Mouse (Mus musculus) heart, adult 2 months (tissue): ENCODE results near the gene Snrpa. TPM values are rescaled to one million over a fixed set of nuclear protein-coding genes. Genes with fewer than 3 reads are reported as not detected.

Experiments
- DNase-seq, 2 experiments: peaks; one replicate each; pipeline ENCODE4 v3.0.0; 2021
- H3K27ac ChIP-seq: fragments of 200-600 bp; 2 replicates; pipeline ENCODE4 v1.8.1; 2022
- H3K27me3 ChIP-seq: fragments of 200-500 bp; 2 replicates; pipeline ENCODE4 v1.6.1; 2012; ENCODE audit warnings: mild to moderate bottlenecking, low read length, inconsistent platforms, mixed read lengths; ENCODE audit not compliant: control insufficient read depth, insufficient read depth
- H3K36me3 ChIP-seq: fragments of 200-500 bp; 2 replicates; pipeline ENCODE4 v1.6.1; 2012; ENCODE audit warnings: low read length, inconsistent platforms; ENCODE audit not compliant: control insufficient read depth, insufficient read depth
- H3K4me1 ChIP-seq: fragments of 200-500 bp; 2 replicates; pipeline ENCODE4 v1.6.1; 2011; ENCODE audit warnings: low read length; ENCODE audit not compliant: control insufficient read depth, insufficient read depth
- H3K4me3 ChIP-seq: fragments of 200-600 bp; 2 replicates; pipeline ENCODE4 v1.8.1; 2022
- H3K79me2 ChIP-seq: fragments of 200-500 bp; replicated peaks from 2 replicates; pipeline ENCODE4 v1.6.1; 2012; ENCODE audit warnings: mild to moderate bottlenecking, inconsistent platforms, low read length, moderate library complexity, mixed read lengths; ENCODE audit not compliant: control insufficient read depth, insufficient read depth
- H3K9ac ChIP-seq: fragments of 200-500 bp; 2 replicates; pipeline ENCODE4 v1.6.1; 2012; ENCODE audit warnings: low read depth, mild to moderate bottlenecking, control low read depth, inconsistent platforms, low read length, mixed read lengths
- CTCF ChIP-seq: fragments of 200-600 bp; IDR thresholded peaks from 2 replicates; pipeline ENCODE4 v1.8.1; 2022; ENCODE audit warnings: antibody characterized with exemption, mild to moderate bottlenecking, moderate library complexity
- EP300 ChIP-seq: fragments of 200-500 bp; IDR thresholded peaks from 2 replicates; pipeline ENCODE4 v1.6.1; 2011; ENCODE audit warnings: low read depth, low read length, control low read depth; ENCODE audit not compliant: insufficient read depth
- POLR2A ChIP-seq: fragments of 200-500 bp; IDR thresholded peaks from 2 replicates; pipeline ENCODE4 v1.6.1; 2011; ENCODE audit warnings: mild to moderate bottlenecking, low read depth, low read length, control low read depth; ENCODE audit not compliant: insufficient read depth
- WGBS: fragments of 180-500 bp; shearing (Covaris S2); methylation state at CpG from one replicate; pipeline ENCODE4 v1.1.7; 2018; 5-methylcytosine and 5-hydroxymethylcytosine counted together
- intact Hi-C: fragments of 180-260 bp; cut with DNase I; formaldehyde crosslinking; loops from one replicate; pipeline ENCODE4 v1.15.1; 2025
- polyA plus RNA-seq: library from polyadenylated mRNA; depleted of rRNA; stranded (reverse); fragments of >200 nt; gene quantifications from 2 replicates; pipeline ENCODE4 v1.2.3, GENCODE M21; 2012
- total RNA-seq, 2 experiments: library from RNA; stranded (reverse); gene quantifications; 2 replicates each; pipeline ENCODE4 v1.2.3; 2021

Gene Snrpa
- total and polyA plus RNA-seq, 3 experiments: 40.6 to 87.1 (median 41.3) TPM

DNA sequence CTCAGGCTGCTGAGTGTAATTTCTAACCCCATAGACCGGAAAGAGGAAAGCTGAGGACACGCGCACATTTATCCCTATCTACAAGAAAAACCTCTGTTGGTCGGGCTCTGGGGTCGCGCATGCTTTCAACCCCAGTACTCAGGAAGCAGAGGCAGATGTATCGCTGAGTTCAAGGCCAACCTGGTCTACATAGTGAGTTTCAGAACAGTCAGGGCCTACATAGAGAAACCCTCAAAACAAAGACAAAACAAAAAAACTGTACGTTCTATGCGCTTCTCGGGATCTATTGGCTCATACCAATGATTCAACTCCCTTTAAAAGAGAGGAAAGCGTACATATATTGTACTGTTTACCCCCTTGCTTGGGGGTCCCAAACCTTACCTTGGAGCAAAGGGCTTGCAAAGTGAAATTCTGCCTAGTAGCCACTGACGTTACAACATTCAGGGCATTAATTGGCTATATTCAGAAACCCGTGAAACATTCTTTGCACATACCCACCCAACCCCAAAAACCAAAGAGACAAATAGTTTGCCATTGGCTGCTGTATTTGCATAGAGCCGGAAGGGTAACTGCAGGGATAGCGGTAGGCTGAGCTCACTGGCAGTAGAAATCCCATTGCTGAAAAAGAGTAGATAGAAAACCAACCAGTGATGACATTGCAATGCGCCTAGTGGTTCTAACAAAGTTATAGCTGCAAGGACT, 16.7 kb downstream of the Snrpa start:
- Histone ChIP-seq H3K9ac (no peak overlapping the region; the same call in 1 of the 2 replicates), H3K4me3 (peak overlapping the region; percentile 94), H3K4me1 (peaks cover 4% of the 10 kb centered on the region; the same call in 1 of the 2 replicates), H3K27ac (peak overlapping the region; percentile 74), H3K36me3 (no peaks in the 10 kb centered on the region), H3K79me2 (no peaks in the 10 kb centered on the region), H3K27me3 (no peaks in the 10 kb centered on the region)
- intact Hi-C loops: loop anchor here (2.0 kb wide), 1 partner anchor 19 kb away; no protein-coding TSS in a partner anchor
- no peak for DNase-seq
- no peak for TF ChIP-seq EP300
- WGBS: 42% methylated on average over 16 of the region's 16 CpGs

DNA sequence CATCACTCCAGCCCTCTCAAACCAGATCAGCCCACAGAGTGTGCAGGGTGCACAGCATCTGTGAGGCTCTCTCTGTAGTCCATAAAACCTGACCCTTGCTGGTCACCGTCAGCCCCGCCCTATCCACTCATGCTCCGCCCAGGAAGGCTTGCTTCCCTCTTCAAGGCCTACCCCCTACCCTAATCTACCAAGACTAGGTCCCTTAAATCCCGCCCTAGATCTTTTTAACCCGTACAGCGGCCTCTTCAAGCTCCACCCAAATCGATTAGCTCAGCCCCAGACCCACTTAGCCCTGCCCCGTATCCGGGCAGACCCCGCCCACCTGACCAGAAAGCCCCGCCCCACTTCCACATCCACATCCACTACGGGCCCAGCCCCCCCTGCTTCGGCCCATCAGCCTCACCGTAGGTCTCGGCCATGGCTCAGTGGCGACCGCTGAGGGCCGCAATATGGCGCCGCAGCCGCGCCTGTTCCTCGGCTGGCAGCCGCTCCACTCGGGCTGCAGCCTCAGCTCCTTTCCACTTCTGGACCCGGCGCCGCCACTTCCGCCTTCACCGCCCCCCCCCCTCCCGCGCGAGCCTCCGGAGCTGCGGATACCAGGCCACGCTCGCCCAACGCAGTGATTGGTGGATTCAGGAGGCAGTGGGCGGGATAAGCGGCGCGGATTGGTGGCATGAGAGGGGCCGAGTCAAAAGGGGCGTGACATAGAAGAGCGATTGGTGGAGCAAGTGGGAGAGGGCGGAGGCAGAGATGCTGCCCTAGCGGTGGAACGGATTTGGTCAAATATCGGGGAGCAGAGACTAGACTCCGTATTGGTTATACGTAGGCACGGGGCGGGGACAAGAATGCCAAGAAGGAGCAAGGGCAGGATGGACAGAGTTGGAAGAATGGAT, 17.5 kb downstream of the Snrpa start, which contains the start of gene Rab4b:
Gene Rab4b, minus strand, starts transcription at position 573 of the 893 bp plus-strand sequence.
- H3K9ac ChIP-seq: peak within 1 kb of the TSS; percentile 78
- no peaks in the 10 kb centered on the region for H3K79me2 ChIP-seq
- H3K4me1 ChIP-seq: peaks cover 4% of the 10 kb centered on the region; the same call in 1 of the 2 replicates
- H3K27me3 ChIP-seq: no peaks in the 10 kb centered on the region
- peak within 1 kb of the TSS; percentile 98 for H3K27ac ChIP-seq
- DNase-seq: peak; percentile 98 to 100
- intact Hi-C loops: loop anchor here (2.0 kb wide), 1 partner anchor 18 kb away; no protein-coding TSS in a partner anchor
- H3K4me3 ChIP-seq: peak within 1 kb of the TSS; percentile 94
- no peaks in the 10 kb centered on the region for H3K36me3 ChIP-seq
- TF ChIP-seq CTCF: peak; percentile 78
- TF ChIP-seq EP300: peak; percentile 51; the same call in 1 of the 2 replicates
- TF ChIP-seq POLR2A: peak; percentile 66
- under 1% methylated on average over 53 of the region's 53 CpGs for WGBS

DNA sequence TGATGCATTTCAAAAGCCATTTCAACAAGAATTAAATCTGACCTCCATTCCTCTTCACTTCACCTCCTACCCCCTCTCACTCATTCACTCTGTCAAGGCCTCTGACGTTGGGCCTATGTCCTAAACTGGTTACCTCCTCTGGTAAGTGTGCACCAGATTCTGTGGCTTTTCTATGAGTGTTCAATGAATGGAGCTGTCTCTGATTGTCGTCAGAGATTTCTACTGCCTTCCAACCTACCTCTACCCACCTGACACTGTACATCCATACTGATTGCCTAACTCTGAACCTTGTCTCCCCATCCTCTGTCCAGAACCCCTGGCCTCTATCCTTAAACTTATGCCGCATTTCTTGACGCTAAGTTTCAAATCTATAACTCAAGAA, 18.1 kb downstream of the Snrpa start:
- 18% methylated on average over 4 of the region's 4 CpGs for WGBS

DNA sequence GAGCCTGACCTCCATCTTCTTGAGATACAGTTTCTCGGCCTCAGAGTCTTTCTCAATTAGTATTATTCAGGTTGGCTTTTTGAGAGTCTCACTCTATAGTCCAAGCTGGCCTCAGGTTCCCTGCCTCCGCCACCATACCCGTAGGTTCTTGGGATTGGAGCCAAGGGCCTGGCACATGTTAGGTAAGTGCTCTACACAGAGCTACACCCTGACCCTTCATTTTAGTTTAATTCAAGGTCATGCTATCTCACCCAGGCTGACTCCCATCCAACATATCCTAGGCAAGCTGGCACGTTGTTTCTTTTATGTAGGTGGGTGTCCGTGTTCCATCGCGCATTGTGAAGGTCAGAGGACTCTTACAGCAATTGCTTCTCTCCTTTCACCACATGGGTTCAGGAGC, 21.2 kb downstream of the Snrpa start:
- WGBS: 82% methylated on average over 7 of the region's 7 CpGs
- no peaks in the 10 kb centered on the region for H3K36me3 ChIP-seq

More for the DNA sequence above, 18.1 kb downstream of the Snrpa start:
- Histone ChIP-seq H3K36me3 (no peaks in the 10 kb centered on the region), H3K27ac (peak overlapping the region; percentile 98), H3K79me2 (no peaks in the 10 kb centered on the region), H3K9ac (peak overlapping the region; percentile 58), H3K4me1 (peaks cover 4% of the 10 kb centered on the region; the same call in 1 of the 2 replicates), H3K4me3 (peak overlapping the region; percentile 94), H3K27me3 (no peaks in the 10 kb centered on the region)
- TF ChIP-seq EP300 (no peak), CTCF (no peak), POLR2A (no peak)
- intact Hi-C loops: loop anchor here (2.0 kb wide), 1 partner anchor 17 kb away; no protein-coding TSS in a partner anchor
- DNase-seq: no peak

DNA sequence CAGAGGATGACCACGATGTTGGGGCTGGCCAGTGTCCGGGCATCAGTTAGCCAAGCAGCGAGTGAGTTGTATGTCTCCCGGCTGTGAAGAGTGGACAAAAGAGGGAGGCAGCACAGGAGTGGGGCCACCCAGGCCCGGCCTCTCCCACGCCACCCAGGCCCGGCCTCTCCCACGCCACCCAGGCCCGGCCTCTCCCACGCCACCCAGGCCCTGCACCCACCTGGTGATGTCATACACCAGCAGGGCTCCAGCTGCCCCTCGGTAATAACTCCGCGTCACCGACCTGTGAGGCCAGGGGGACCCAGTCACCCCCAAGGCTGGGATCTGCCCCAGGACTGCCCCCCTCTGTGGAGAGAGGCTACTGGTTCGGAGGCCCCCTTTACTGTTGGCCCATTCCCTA, 21.6 kb downstream of the Snrpa start:
- 95% methylated on average over 15 of the region's 15 CpGs for WGBS
- Histone ChIP-seq H3K27me3 (no peaks in the 10 kb centered on the region), H3K9ac (no peak overlapping the region), H3K4me3 (no peak overlapping the region), H3K27ac (no peak overlapping the region), H3K79me2 (no peaks in the 10 kb centered on the region), H3K36me3 (no peaks in the 10 kb centered on the region), H3K4me1 (no peaks in the 10 kb centered on the region)
- intact Hi-C loops: no loop called here
- TF ChIP-seq POLR2A: no peak
- TF ChIP-seq CTCF: no peak
- no peak for TF ChIP-seq EP300
- no peak for DNase-seq

More for the DNA sequence above, 21.2 kb downstream of the Snrpa start:
- H3K9ac ChIP-seq: no peak overlapping the region
- H3K27ac ChIP-seq: no peak overlapping the region
- H3K27me3 ChIP-seq: no peaks in the 10 kb centered on the region
- no peaks in the 10 kb centered on the region for H3K79me2 ChIP-seq
- no peaks in the 10 kb centered on the region for H3K4me1 ChIP-seq
- DNase-seq: no peak
- intact Hi-C loops: no loop called here
- H3K4me3 ChIP-seq: no peak overlapping the region
- no peak for TF ChIP-seq EP300
